Mouse (Mus musculus): ENCODE measurements around the gene Pla2g16. TPM values are rescaled to one million over a fixed set of nuclear protein-coding genes. Genes with fewer than 3 reads are reported as not detected.

The Pla2g16 gene
- total RNA-seq, 2 experiments from 2014 or later = 122 to 149 TPM

DNA sequence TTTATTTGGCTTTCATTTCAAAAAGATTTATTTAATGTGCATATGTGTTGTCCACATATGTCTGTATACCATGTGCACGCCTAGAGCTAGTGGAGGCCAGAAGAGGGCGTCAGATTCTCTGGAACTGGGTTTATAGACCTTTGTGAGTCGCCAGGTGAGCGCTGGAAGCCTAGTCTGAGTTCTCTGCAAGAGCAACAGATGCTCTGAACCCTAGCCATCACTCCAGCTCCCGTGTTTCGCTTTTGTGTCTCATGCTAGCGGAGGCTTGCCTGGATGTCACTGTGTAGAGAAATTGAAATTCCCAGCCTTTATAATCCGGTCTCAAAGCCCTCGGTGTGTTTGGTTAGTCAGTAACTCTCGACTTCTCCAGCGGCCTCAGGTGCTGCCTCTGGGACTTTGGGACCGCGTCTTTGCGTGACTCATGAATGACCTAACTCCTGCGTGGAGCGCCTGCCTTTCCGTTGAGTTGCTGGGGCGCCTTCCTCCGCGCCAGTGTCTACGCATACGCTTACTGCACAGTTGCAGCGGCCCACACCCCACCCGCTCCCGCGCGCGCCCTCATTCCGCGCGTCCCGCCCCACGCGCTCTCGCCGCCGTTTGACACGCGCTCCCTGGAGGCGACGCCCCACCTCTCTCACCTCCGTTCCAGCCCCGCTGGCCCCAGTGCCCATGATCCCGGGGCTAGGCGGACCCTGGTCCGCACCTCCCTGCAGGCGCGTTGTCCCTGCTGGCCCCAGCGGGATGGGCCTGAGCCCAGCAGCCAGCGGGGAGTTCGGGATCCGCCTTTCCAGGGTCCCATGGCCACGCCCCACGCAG, 54.9 kb downstream of the Pla2g16 start, which contains the start of gene Hrasls5:
TSS of gene Hrasls5 (plus strand) at position 600 of the 816 bp plus-strand sequence.
- no peak for DNase-seq

DNA sequence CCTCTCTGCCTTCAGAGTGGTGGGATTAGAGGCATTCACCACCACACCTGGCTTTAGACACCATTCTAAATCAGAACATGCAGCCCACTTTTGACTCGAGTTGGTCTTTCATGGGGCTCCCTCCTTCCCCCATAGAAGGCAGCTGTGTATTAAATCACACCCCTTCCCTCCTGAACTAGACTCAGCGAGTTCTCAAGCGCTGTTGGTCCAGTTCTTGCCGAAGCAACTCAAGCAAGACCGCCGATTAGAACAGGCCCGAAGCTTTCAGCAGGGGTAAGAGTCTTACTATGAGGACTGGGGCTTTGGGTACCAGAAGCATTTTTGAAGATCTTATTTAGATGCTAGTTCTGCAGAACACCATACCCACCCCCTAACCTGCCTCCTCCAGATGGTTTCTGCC, 55.9 kb downstream of the Pla2g16 start:
- DNase-seq = no peak

DNA sequence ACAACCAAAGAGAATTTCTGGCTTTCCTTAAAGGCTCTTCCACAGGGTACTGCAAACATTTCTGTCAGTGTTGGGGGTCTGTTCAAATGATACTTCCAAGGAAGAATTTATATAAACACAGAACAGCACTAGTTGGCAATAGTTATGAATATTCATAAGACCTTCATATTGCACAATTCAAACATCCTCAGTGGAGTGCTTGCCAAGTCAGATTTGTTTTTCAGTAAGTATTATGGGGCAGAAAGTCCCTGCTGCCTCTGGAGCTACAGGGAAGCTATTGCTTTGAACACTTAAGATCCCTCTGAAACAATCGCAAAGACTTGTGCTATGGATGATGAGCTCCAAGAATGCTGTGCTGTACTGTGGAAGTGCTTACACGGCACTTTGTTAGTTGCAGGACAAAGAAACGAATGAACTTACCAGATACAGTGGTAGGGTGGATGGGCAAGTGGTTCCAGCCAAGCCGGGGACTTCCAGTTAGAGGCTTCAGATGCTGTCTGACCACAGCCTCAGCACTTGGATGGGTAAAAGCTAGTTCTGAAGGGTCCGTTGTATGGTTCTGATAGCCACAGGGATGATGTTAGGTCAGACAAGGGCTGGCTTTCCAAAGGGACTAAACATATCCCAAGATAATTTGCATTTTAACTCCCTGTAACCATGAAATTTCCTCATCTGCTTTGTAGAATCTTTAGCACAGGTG, 59.1 kb downstream of the Pla2g16 start:
- no peak for DNase-seq

DNA sequence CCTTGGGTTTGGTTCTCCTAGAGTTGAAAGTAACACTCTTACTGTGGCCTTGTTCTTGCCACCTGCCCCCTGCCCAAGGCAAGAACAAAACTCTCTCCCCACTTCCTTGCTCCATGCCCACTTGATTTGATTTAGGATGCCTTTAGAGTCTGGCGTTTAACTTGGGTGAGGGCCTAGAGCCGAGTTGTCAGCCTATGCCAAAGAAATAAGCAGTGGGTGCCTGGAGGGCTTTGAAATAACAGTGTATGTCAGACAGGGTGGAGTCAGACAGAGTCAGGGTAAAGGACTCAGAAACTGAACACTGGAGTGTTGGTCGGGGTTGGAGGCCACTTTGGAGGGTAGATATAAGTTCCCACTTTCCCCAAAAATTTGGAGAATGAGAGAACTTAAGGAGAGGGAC, 59.8 kb downstream of the Pla2g16 start:
- no peak for DNase-seq

DNA sequence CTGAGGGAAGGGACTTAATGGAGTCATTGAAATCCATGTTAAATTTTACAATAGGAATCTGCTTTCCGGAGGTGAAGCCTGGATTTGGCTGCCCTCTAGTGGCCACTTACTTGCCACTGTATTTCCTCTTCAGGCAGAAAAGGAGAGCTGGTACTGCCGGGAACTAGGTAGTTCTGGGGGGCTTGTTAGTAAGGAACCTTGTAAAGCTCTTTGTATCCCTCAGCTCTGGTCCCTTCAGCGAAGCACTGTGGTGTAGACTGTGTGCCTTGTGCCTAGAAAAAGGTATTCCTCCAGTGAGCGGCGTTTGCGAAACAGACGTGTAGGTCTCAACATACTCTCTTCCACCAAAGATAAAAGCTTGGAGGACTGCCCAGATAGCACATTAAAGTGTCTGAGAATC, 60.4 kb downstream of the Pla2g16 start:
- DNase-seq = peak; percentile 58 to 75

DNA sequence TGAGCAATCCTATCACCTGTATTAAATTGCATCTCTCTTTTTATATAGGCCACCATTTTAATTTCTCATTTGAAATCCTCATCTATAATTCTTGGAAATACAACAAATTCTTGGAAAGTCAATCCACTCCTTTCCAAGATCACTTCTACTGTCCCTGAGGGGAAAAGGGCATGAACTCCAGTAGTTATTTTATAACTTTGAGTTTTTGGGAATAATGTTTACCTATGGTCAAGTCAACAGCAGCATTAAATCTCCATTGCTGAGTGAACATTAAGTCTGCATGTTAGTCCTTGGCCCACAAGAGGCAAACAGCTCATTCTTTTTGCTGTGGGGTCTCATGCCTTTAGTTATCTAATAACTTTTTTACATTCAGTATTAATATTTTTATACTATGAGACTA, 75.8 kb downstream of the Pla2g16 start:
- no peak for DNase-seq

DNA sequence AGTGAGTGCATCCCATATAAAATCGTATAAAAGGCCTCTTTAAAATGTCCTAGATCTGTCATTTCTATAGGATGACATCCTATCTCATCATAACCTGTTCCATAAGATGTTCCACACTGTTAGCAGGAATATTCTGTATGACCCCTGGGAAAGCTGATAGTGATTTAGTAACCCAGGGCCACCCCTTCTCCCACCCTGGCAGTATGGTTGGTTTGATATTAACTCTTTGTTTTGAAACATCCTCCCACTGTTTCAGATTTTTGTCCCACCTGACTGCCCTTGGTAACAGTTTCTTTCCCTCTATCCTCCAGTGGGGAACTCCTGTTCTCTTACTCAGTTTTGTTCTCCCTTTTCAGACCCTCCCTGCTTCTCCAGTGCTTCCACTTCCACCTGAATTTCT, 76.5 kb downstream of the Pla2g16 start:
- no peak for DNase-seq

Other genes starting within 250 kb of the Pla2g16 start
- 10 to 100 TPM; 43.3 to 49.9 TPM for gene Mark2, start 215.6 kb upstream of the Pla2g16 start, total RNA-seq (2021)
- 10 to 100 TPM; 12.9 to 14.9 TPM for gene Spindoc, start 174.5 kb upstream of the Pla2g16 start, total RNA-seq (2021)
- gene 2700081O15Rik, start 139.8 kb upstream of the Pla2g16 start, total RNA-seq (2021) = 10 to 100 TPM; 11.5 to 11.8 TPM
- 10 to 100 TPM; 70.9 to 79.7 TPM for gene Rtn3, start 74.2 kb upstream of the Pla2g16 start, total RNA-seq (2021)
- gene Atl3, start 63.4 kb upstream of the Pla2g16 start, total RNA-seq (2021) = 10 to 100 TPM; 12.6 to 17.2 TPM
- 1 to 10 TPM in 1 of 2 experiments, under 1 TPM in 1; 0.35 to 3.4 TPM for gene Lgals12, start 49.7 kb downstream of the Pla2g16 start, total RNA-seq (2021)
- not detected for gene Hrasls5, start 55.1 kb downstream of the Pla2g16 start, total RNA-seq (2021)
- not detected for gene Slc22a19, start 153.9 kb downstream of the Pla2g16 start, total RNA-seq (2021)
- not detected for gene Slc22a26, start 245.2 kb downstream of the Pla2g16 start, total RNA-seq (2021)

All from heart, adult 18-20 months (tissue).